Mouse (Mus musculus) mature B cell (primary cell): ENCODE results near the gene Iba57.

Source experiments
- in situ Hi-C: fragments of 300-500 bp; cut with MboI; formaldehyde crosslinking; loops from 2 replicates; pipeline ENCODE4 v1.14.3; 2019

Iba57 gene

DNA sequence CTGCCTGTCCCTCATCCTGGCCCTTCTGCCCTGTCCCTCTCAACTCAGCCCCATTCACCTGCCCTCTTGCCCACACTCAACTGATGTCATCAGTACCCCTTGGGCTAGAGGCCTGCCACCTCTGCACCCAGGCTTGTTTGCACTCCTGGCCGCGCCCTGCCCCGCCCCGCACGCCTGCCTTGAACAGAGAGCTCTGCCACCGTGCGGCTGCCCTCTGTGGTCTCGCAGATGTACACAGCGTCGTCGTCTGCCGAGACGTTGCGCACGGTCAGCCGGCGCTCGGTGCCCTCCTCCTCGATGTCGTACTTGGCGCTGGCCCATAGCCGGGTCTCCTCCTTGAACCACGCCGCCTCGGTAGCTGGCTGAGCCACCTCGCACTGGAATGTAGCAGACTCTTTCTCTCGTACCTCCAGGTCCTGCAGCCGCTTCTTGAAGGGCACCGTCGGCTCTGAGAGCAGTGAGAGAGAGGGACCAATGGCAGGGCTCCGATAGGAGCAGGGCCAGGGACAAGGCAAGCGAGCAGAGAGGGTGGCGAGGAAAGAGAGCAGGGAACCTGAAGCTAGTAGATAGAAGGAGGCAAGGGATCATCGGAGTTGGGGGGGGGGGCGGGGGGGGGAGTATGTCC, 29.1 kb downstream of the Iba57 start:
- in situ Hi-C loops: no loop called here

GRCm38 (mm10) chr11:59132065-59132464, 31.5 kb downstream of the Iba57 start:
- in situ Hi-C loops: no loop called here

DNA sequence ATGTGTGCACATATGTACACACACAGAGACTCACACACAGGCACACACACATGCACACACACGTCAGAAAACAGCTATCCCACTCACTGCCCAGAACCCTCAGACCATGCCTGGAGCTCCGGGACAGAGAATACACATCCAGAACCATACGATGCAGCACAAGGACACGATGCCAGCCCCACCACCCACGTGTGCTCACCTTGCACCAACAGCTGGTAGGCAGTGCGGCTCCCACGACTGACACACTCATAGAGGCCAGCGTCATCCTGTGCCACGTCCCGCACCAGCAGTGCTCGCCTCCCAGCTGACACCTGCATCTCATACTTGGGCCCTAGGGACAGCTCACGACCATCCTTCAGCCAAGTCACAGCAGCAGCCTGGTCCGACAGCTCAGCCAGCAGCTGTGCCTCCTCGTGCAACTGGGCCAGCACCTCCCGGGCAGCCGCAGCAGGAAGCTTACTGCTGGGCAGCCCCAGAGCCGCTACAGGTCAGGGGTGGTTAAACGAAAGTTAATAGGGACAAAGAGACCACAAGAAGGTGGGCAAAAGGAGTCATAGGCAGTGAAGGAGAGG, 32.1 kb downstream of the Iba57 start:
- in situ Hi-C loops: no loop called here

GRCm38 (mm10) chr11:59130782-59131181, 32.8 kb downstream of the Iba57 start:
- in situ Hi-C loops: no loop called here

DNA sequence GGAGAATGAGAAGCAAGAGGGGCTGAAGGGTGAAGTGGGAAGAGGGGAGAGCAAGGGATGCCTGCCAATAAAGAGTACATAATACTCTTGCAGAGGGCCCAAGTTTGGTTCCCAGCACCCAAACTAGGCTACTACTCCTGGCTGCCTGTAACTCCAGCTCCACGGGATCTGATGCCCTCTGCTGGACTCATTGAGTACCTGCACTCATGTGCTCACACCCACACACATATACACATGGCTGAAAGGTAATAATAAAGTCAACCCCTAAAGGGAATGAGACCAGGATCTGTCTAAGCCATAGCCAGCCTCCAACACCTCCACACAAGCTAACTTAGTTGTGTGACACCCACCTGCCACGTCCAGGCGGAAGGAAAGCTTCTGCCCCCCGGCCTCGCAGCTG, 57.6 kb downstream of the Iba57 start:
- in situ Hi-C loops: no loop called here
